13 mouse cellular contexts compared by ENCODE assay signal in the genomic region with DNA sequence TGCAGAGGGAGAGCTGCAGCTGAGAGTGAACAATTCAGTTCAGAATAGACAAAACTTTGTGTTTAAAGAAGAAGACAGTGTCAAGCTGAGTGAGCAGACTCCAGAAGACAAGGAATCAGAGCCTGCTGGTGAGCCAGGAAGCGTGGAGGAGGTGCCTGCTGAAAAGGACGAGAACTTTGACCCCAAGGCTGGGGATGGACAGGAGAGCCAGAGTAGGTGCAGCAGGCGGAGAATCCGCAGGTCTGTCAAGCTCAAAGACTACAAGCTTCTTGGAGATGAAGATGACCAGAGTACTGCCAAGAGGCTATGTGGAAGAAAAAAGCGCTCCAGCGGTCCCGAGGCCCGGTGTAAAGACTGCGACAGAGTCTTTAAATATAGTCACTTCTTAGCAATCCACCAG. TPM values are rescaled to one million over a fixed set of nuclear protein-coding genes. Genes with fewer than 3 reads are reported as not detected.
DNase-seq lines count a peak whose midpoint lies in the region; ATAC-seq lines count a peak whose summit lies in the region.
"Had no signal": no experiment of that assay in that cellular context is flagged by ENCODE, and none has a peak within 500 bp of the region (broad histone marks: within the 10 kb centered on the region; RNA-seq: fewer than 3 reads in every experiment).

No protein-coding gene starts in this region.

- no peak overlapping the region for H3K4me3 ChIP-seq in forebrain, embryonic 12.5 days (replicated peaks)
- no peak overlapping the region for H3K4me3 ChIP-seq in forebrain, embryonic 11.5 days (ENCODE audit: low read depth, low read length)
- no peak overlapping the region for H3K4me3 ChIP-seq in midbrain, embryonic 15.5 days
- H3K4me3 ChIP-seq in midbrain, embryonic 16.5 days (ENCODE audit: low read depth, low read length), result no peak overlapping the region
- H3K4me3 ChIP-seq in limb, embryonic 13.5 days, result no peak overlapping the region
- H3K4me3 ChIP-seq in heart, embryonic 11.5 days (ENCODE audit: low read depth, low read length), result no peak overlapping the region

- H3K9ac ChIP-seq in forebrain, embryonic 12.5 days, result no peak overlapping the region
- no peak overlapping the region for H3K9ac ChIP-seq in forebrain, embryonic 11.5 days (ENCODE audit: low read length)
- H3K9ac ChIP-seq in midbrain, embryonic 15.5 days, result no peak overlapping the region
- H3K9ac ChIP-seq in midbrain, embryonic 16.5 days (ENCODE audit: low read depth, low read length), result no peak overlapping the region
- H3K9ac ChIP-seq in limb, embryonic 13.5 days, result no peak overlapping the region
- no peak overlapping the region for H3K9ac ChIP-seq in heart, embryonic 11.5 days (ENCODE audit: low read depth, low read length)

- peaks cover 41% of the 10 kb centered on the region for H3K36me3 ChIP-seq in forebrain, embryonic 12.5 days (replicated peaks)
- H3K36me3 ChIP-seq in forebrain, embryonic 11.5 days (ENCODE audit: control insufficient read depth, insufficient read depth, low read length), result no peaks in the 10 kb centered on the region; the same call in 1 of the 2 replicates
- H3K36me3 ChIP-seq in midbrain, embryonic 15.5 days (replicated peaks), result 0 out of 2 replicates have a peak, but pooled peaks cover 17% of the 10 kb centered on the region
- peaks cover 14% of the 10 kb centered on the region for H3K36me3 ChIP-seq in midbrain, embryonic 16.5 days (ENCODE audit: control insufficient read depth, insufficient read depth, low read length)
- peaks cover 52% of the 10 kb centered on the region for H3K36me3 ChIP-seq in limb, embryonic 13.5 days
- H3K36me3 ChIP-seq in heart, embryonic 11.5 days (ENCODE audit: control insufficient read depth, insufficient read depth, low read length), result peaks cover 10% of the 10 kb centered on the region

- H3K27me3 ChIP-seq in forebrain, embryonic 12.5 days, result no peaks in the 10 kb centered on the region; the same call in 1 of the 2 replicates
- no peaks in the 10 kb centered on the region for H3K27me3 ChIP-seq in forebrain, embryonic 11.5 days (ENCODE audit: control insufficient read depth, insufficient read depth, low read length)
- no peaks in the 10 kb centered on the region for H3K27me3 ChIP-seq in midbrain, embryonic 15.5 days (replicated peaks)
- no peaks in the 10 kb centered on the region for H3K27me3 ChIP-seq in midbrain, embryonic 16.5 days (ENCODE audit: control insufficient read depth, insufficient read depth, low read depth, low read length)
- no peaks in the 10 kb centered on the region for H3K27me3 ChIP-seq in limb, embryonic 13.5 days
- no peaks in the 10 kb centered on the region for H3K27me3 ChIP-seq in heart, embryonic 11.5 days (ENCODE audit: control insufficient read depth, insufficient read depth, low read length)
- H3K27me3 ChIP-seq: embryonic facial prominence, embryonic 13.5 days; heart, embryonic 13.5 days had no signal

- no peak for DNase-seq in forebrain, embryonic 11.5 days (ENCODE audit: low spot score)
- no peak for DNase-seq in right cerebral cortex, postnatal 10 days (ENCODE audit: low spot score in 2 of 2)
- DNase-seq in left cerebral cortex, adult 8-10 months (ENCODE audit: low spot score in 2 of 2), result no peak
- DNase-seq: adrenal gland, adult 8-10 months had no signal

- peaks cover 13% of the 10 kb centered on the region for H3K4me1 ChIP-seq in forebrain, embryonic 12.5 days
- no peaks in the 10 kb centered on the region; the same call in 1 of the 2 replicates for H3K4me1 ChIP-seq in forebrain, embryonic 11.5 days (replicated peaks; ENCODE audit: control insufficient read depth, insufficient read depth, low read length)
- H3K4me1 ChIP-seq in midbrain, embryonic 15.5 days, result peaks cover 44% of the 10 kb centered on the region
- peaks cover 28% of the 10 kb centered on the region for H3K4me1 ChIP-seq in midbrain, embryonic 16.5 days (ENCODE audit: control insufficient read depth, insufficient read depth, low read length)
- H3K4me1 ChIP-seq in limb, embryonic 13.5 days, result peaks cover 12% of the 10 kb centered on the region
- peaks cover 15% of the 10 kb centered on the region for H3K4me1 ChIP-seq in heart, embryonic 11.5 days (ENCODE audit: control insufficient read depth, insufficient read depth, low read length)

- H3K4me2 ChIP-seq in forebrain, embryonic 12.5 days, result peak overlapping the region; percentile 17; the same call in 1 of the 2 replicates
- no peak overlapping the region for H3K4me2 ChIP-seq in forebrain, embryonic 11.5 days (ENCODE audit: low read depth, low read length, severe bottlenecking)
- peak overlapping the region; percentile 83; the same call in 1 of the 2 replicates for H3K4me2 ChIP-seq in midbrain, embryonic 15.5 days
- no peak overlapping the region for H3K4me2 ChIP-seq in midbrain, embryonic 16.5 days (ENCODE audit: low read length)
- H3K4me2 ChIP-seq in limb, embryonic 13.5 days (replicated peaks), result peak overlapping the region; percentile 77
- H3K4me2 ChIP-seq in heart, embryonic 11.5 days, result no peak overlapping the region

- H3K9me3 ChIP-seq in forebrain, embryonic 12.5 days, result no peaks in the 10 kb centered on the region
- no peaks in the 10 kb centered on the region for H3K9me3 ChIP-seq in forebrain, embryonic 11.5 days (ENCODE audit: control insufficient read depth, low read length)
- H3K9me3 ChIP-seq in midbrain, embryonic 15.5 days, result no peaks in the 10 kb centered on the region
- no peaks in the 10 kb centered on the region for H3K9me3 ChIP-seq in midbrain, embryonic 16.5 days (replicated peaks; ENCODE audit: control insufficient read depth, low read length, poor library complexity, severe bottlenecking)
- no peaks in the 10 kb centered on the region for H3K9me3 ChIP-seq in limb, embryonic 13.5 days
- no peaks in the 10 kb centered on the region for H3K9me3 ChIP-seq in heart, embryonic 11.5 days (replicated peaks; ENCODE audit: control insufficient read depth, low read length)
- H3K9me3 ChIP-seq: embryonic facial prominence, embryonic 13.5 days; heart, embryonic 13.5 days had no signal

- no peak overlapping the region for H3K27ac ChIP-seq in forebrain, embryonic 12.5 days
- no peak overlapping the region for H3K27ac ChIP-seq in forebrain, embryonic 11.5 days (ENCODE audit: low read depth, low read length)
- H3K27ac ChIP-seq in midbrain, embryonic 15.5 days, result no peak overlapping the region
- H3K27ac ChIP-seq in midbrain, embryonic 16.5 days (ENCODE audit: low read length), result no peak overlapping the region
- no peak overlapping the region for H3K27ac ChIP-seq in limb, embryonic 13.5 days
- H3K27ac ChIP-seq in heart, embryonic 11.5 days (ENCODE audit: low read depth, low read length), result no peak overlapping the region
- H3K27ac ChIP-seq: embryonic facial prominence, embryonic 13.5 days; heart, embryonic 13.5 days had no signal

- 97% methylated on average over 9 of the region's 9 CpGs for WGBS in forebrain, embryonic 12.5 days
- WGBS in forebrain, embryonic 11.5 days, result 91% methylated on average over 9 of the region's 9 CpGs
- WGBS in midbrain, embryonic 15.5 days, result 96% methylated on average over 9 of the region's 9 CpGs
- WGBS in midbrain, embryonic 16.5 days, result 97% methylated on average over 9 of the region's 9 CpGs
- 93% methylated on average over 9 of the region's 9 CpGs for WGBS in limb, embryonic 13.5 days
- WGBS in heart, embryonic 11.5 days (ENCODE audit: insufficient replicate concordance), result 90% methylated on average over 9 of the region's 9 CpGs

- no peak for ATAC-seq in forebrain, embryonic 12.5 days (ENCODE audit: low FRiP score)
- ATAC-seq in forebrain, embryonic 11.5 days (replicated peaks; ENCODE audit: low FRiP score), result no peak
- no peak for ATAC-seq in midbrain, embryonic 15.5 days (replicated peaks)
- ATAC-seq in midbrain, embryonic 16.5 days, result no peak
- no peak for ATAC-seq in limb, embryonic 13.5 days (ENCODE audit: low FRiP score, low read depth)
- no peak for ATAC-seq in heart, embryonic 11.5 days (replicated peaks; ENCODE audit: insufficient number of reproducible peaks, low FRiP score, low TSS enrichment)
- ATAC-seq: inflammation-experienced regulatory T-cells, adult 6 months; Patski had no signal

RNA-seq across cellular contexts. Expression of a gene that starts 1.5 kb away (rescaled TPM):
- 20.6 and 20.8 TPM in 2 replicates for polyA plus RNA-seq in forebrain, embryonic 12.5 days (2016; fragmentation: Nextera tagmentation; extraction: Ambion mirVana)
- polyA plus RNA-seq in forebrain, embryonic 11.5 days (2014; fragmentation: Nextera tagmentation; extraction: Ambion mirVana), result 18.6 and 21.0 TPM in 2 replicates
- polyA plus RNA-seq in midbrain, embryonic 15.5 days (2015; fragmentation: Nextera tagmentation; extraction: Ambion mirVana), result 19.8 and 22.3 TPM in 2 replicates
- polyA plus RNA-seq in midbrain, embryonic 16.5 days (2015; fragmentation: Nextera tagmentation; extraction: Ambion mirVana), result 19.3 and 20.0 TPM in 2 replicates
- 20.7 and 21.1 TPM in 2 replicates for polyA plus RNA-seq in limb, embryonic 13.5 days (2015; fragmentation: Nextera tagmentation; extraction: Ambion mirVana)
- polyA plus RNA-seq in heart, embryonic 11.5 days (2014; fragmentation: Nextera tagmentation; extraction: Ambion mirVana), result 11.7 and 12.5 TPM in 2 replicates
- 10 to 100 TPM; 18.1 to 22.1 (median 20.1) TPM for total RNA-seq in left cerebral cortex, adult 8-10 months (2022)

RNA-seq across cellular contexts. Expression of a gene that starts 24.5 kb away (rescaled TPM):
- 48.8 and 50.3 TPM in 2 replicates for polyA plus RNA-seq in forebrain, embryonic 12.5 days (2016; fragmentation: Nextera tagmentation; extraction: Ambion mirVana)
- 41.5 and 50.9 TPM in 2 replicates for polyA plus RNA-seq in forebrain, embryonic 11.5 days (2014; fragmentation: Nextera tagmentation; extraction: Ambion mirVana)
- polyA plus RNA-seq in midbrain, embryonic 15.5 days (2015; fragmentation: Nextera tagmentation; extraction: Ambion mirVana), result 19.6 and 21.5 TPM in 2 replicates
- 23.2 and 24.6 TPM in 2 replicates for polyA plus RNA-seq in midbrain, embryonic 16.5 days (2015; fragmentation: Nextera tagmentation; extraction: Ambion mirVana)
- 50.6 and 53.7 TPM in 2 replicates for polyA plus RNA-seq in limb, embryonic 13.5 days (2015; fragmentation: Nextera tagmentation; extraction: Ambion mirVana)
- 31.1 and 33.9 TPM in 2 replicates for polyA plus RNA-seq in heart, embryonic 11.5 days (2014; fragmentation: Nextera tagmentation; extraction: Ambion mirVana)
- 10 to 100 TPM; 18.1 to 23.4 (median 21.1) TPM for total RNA-seq in left cerebral cortex, adult 8-10 months (2022)

RNA-seq across cellular contexts. Expression of a gene that starts 38.5 kb away (rescaled TPM):
- polyA plus RNA-seq in forebrain, embryonic 12.5 days (2016; fragmentation: Nextera tagmentation; extraction: Ambion mirVana), result 52.2 and 52.3 TPM in 2 replicates
- polyA plus RNA-seq in forebrain, embryonic 11.5 days (2014; fragmentation: Nextera tagmentation; extraction: Ambion mirVana), result 50.7 and 56.7 TPM in 2 replicates
- polyA plus RNA-seq in midbrain, embryonic 15.5 days (2015; fragmentation: Nextera tagmentation; extraction: Ambion mirVana), result 38.8 and 41.6 TPM in 2 replicates
- polyA plus RNA-seq in midbrain, embryonic 16.5 days (2015; fragmentation: Nextera tagmentation; extraction: Ambion mirVana), result 36.5 and 44.1 TPM in 2 replicates
- polyA plus RNA-seq in limb, embryonic 13.5 days (2015; fragmentation: Nextera tagmentation; extraction: Ambion mirVana), result 62.9 and 65.6 TPM in 2 replicates
- polyA plus RNA-seq in heart, embryonic 11.5 days (2014; fragmentation: Nextera tagmentation; extraction: Ambion mirVana), result 46.7 and 46.8 TPM in 2 replicates
- total RNA-seq in left cerebral cortex, adult 8-10 months (2022), result 10 to 100 TPM; 12.8 to 19.8 (median 15.3) TPM

RNA-seq across cellular contexts. Expression of a gene that starts 38.6 kb away (rescaled TPM):
- polyA plus RNA-seq in forebrain, embryonic 12.5 days (2016; fragmentation: Nextera tagmentation; extraction: Ambion mirVana), result 1.1 and 1.7 TPM in 2 replicates
- polyA plus RNA-seq in forebrain, embryonic 11.5 days (2014; fragmentation: Nextera tagmentation; extraction: Ambion mirVana), result 0.65 and 0.98 TPM in 2 replicates
- 3.2 and 3.3 TPM in 2 replicates for polyA plus RNA-seq in midbrain, embryonic 15.5 days (2015; fragmentation: Nextera tagmentation; extraction: Ambion mirVana)
- 4.0 and 4.1 TPM in 2 replicates for polyA plus RNA-seq in midbrain, embryonic 16.5 days (2015; fragmentation: Nextera tagmentation; extraction: Ambion mirVana)
- polyA plus RNA-seq in limb, embryonic 13.5 days (2015; fragmentation: Nextera tagmentation; extraction: Ambion mirVana), result 0.84 and 1.1 TPM in 2 replicates
- polyA plus RNA-seq in heart, embryonic 11.5 days (2014; fragmentation: Nextera tagmentation; extraction: Ambion mirVana), result 0.75 and 1.4 TPM in 2 replicates
- 1 to 10 TPM; 5.4 to 8.0 (median 6.6) TPM for total RNA-seq in left cerebral cortex, adult 8-10 months (2022)
- polyA plus RNA-seq: inflammation-experienced regulatory T-cells, adult 6 months had no signal

Comparison
In these comparisons a context has a peak if more than half of its experiments do, and no peak if none do; other contexts are left out.
1. H3K4me2 ChIP-seq: peak in forebrain, embryonic 12.5 days (single experiment), midbrain, embryonic 15.5 days (single experiment) and limb, embryonic 13.5 days (single experiment); none in forebrain, embryonic 11.5 days (single experiment), midbrain, embryonic 16.5 days (single experiment) and heart, embryonic 11.5 days (single experiment).